Mouse (Mus musculus) forebrain, embryonic 12.5 days (tissue): ENCODE results near the gene Gpr1. TPM values are rescaled to one million over a fixed set of nuclear protein-coding genes. Genes with fewer than 3 reads are reported as not detected.
A peak's percentile ranks its signal among the peaks of the same experiment; 100 is the strongest.
"Not testable (repeated sequence)": the region's sequence is repeated elsewhere in the genome, so short reads cannot be mapped to it uniquely, and the experiment has no call there.

Experiments used
- ATAC-seq: fragments of 200-750 bp; cut with Nextera tagmentation; 2 replicates; pipeline ENCODE4 v1.8.0; 2017; ENCODE audit warnings: moderate TSS enrichment; ENCODE audit not compliant: low FRiP score
- H3K27ac ChIP-seq: fragments of 300-500 bp; sonication (generic); 2 replicates; pipeline ENCODE4 v1.5.1; 2016; ENCODE audit warnings: mild to moderate bottlenecking
- H3K27me3 ChIP-seq: fragments of 300-500 bp; sonication (generic); 2 replicates; pipeline ENCODE4 v1.6.1; 2016; ENCODE audit warnings: mild to moderate bottlenecking
- H3K36me3 ChIP-seq: fragments of 300-500 bp; sonication (generic); replicated peaks from 2 replicates; pipeline ENCODE4 v1.6.1; 2016; ENCODE audit warnings: mild to moderate bottlenecking
- H3K4me1 ChIP-seq: fragments of 300-500 bp; sonication (generic); 2 replicates; pipeline ENCODE4 v1.6.1; 2016
- H3K4me2 ChIP-seq: fragments of 300-500 bp; sonication (generic); 2 replicates; pipeline ENCODE4 v1.6.1; 2016; ENCODE audit warnings: mild to moderate bottlenecking, moderate library complexity
- H3K4me3 ChIP-seq: fragments of 300-500 bp; sonication (generic); replicated peaks from 2 replicates; pipeline ENCODE4 v1.5.1; 2016; ENCODE audit warnings: mild to moderate bottlenecking
- H3K9ac ChIP-seq: fragments of 300-500 bp; sonication (generic); 2 replicates; pipeline ENCODE4 v1.6.1; 2016; ENCODE audit warnings: mild to moderate bottlenecking
- H3K9me3 ChIP-seq: fragments of 300-500 bp; sonication (generic); 2 replicates; pipeline ENCODE4 v1.6.1; 2016
- WGBS: fragments of 180-500 bp; shearing (Covaris S2); methylation state at CpG from one replicate; pipeline ENCODE4 v1.1.7; 2016; 5-methylcytosine and 5-hydroxymethylcytosine counted together
- polyA plus RNA-seq: library from polyadenylated mRNA; unstranded; fragments of >200 nt; fragmentation: Nextera tagmentation; extraction: Ambion mirVana; gene quantifications from 2 replicates; pipeline ENCODE4 v1.2.1, GENCODE M21; 2016

Gpr1 gene
- polyA plus RNA-seq, 1 experiment from 2014 or later: 0.59 TPM

- Histone ChIP-seq H3K4me1 (no peaks in the 10 kb centered on the region), H3K9me3 (no peaks in the 10 kb centered on the region), H3K4me3 (no peak overlapping the region), H3K27me3 (no peaks in the 10 kb centered on the region), H3K27ac (no peak overlapping the region), H3K36me3 (no peaks in the 10 kb centered on the region), H3K9ac (no peak overlapping the region), H3K4me2 (no peak overlapping the region)
- no peak for ATAC-seq
- WGBS: 85% methylated on average over 8 of the region's 8 CpGs
Measured at GRCm38 (mm10) chr1:63190851-63191250, 23.5 kb downstream of the Gpr1 start.

GRCm38 (mm10) chr1:63188536-63188935, 25.8 kb downstream of the Gpr1 start:
- WGBS: 91% methylated on average over 3 of the region's 3 CpGs
- H3K9ac ChIP-seq: no peak overlapping the region
- ATAC-seq: no peak
- H3K27ac ChIP-seq: no peak overlapping the region
- no peaks in the 10 kb centered on the region for H3K36me3 ChIP-seq
- H3K27me3 ChIP-seq: no peaks in the 10 kb centered on the region
- H3K4me1 ChIP-seq: no peaks in the 10 kb centered on the region
- no peaks in the 10 kb centered on the region for H3K9me3 ChIP-seq
- H3K4me2 ChIP-seq: no peak overlapping the region
- H3K4me3 ChIP-seq: no peak overlapping the region

GRCm38 (mm10) chr1:63185430-63185829, 28.9 kb downstream of the Gpr1 start:
- H3K27ac ChIP-seq, H3K9me3 ChIP-seq, H3K4me2 ChIP-seq, H3K36me3 ChIP-seq, ATAC-seq, H3K9ac ChIP-seq, H3K27me3 ChIP-seq, H3K4me1 ChIP-seq, H3K4me3 ChIP-seq: not testable (repeated sequence)
- 96% methylated on average over 6 of the region's 6 CpGs for WGBS

GRCm38 (mm10) chr1:63182636-63183270, 31.6 kb downstream of the Gpr1 start:
- ATAC-seq: no peak
- Histone ChIP-seq H3K4me3 (no peak overlapping the region), H3K27me3 (no peaks in the 10 kb centered on the region), H3K36me3 (peaks cover 25% of the 10 kb centered on the region), H3K9me3 (no peaks in the 10 kb centered on the region), H3K4me2 (no peak overlapping the region), H3K9ac (no peak overlapping the region), H3K27ac (peak overlapping the region; percentile 64; the same call in 1 of the 2 replicates), H3K4me1 (peaks cover 10% of the 10 kb centered on the region)
- WGBS: 62% methylated on average over 10 of the region's 10 CpGs

- no peaks in the 10 kb centered on the region for H3K27me3 ChIP-seq
- no peak overlapping the region for H3K9ac ChIP-seq
- H3K4me1 ChIP-seq: peaks cover 14% of the 10 kb centered on the region
- WGBS: 80% methylated on average over 5 of the region's 5 CpGs
- H3K4me3 ChIP-seq: no peak overlapping the region
- H3K4me2 ChIP-seq: no peak overlapping the region
- H3K27ac ChIP-seq: no peak overlapping the region
- ATAC-seq: no peak
- H3K36me3 ChIP-seq: peaks cover 25% of the 10 kb centered on the region
- H3K9me3 ChIP-seq: no peaks in the 10 kb centered on the region
Measured at GRCm38 (mm10) chr1:63182212-63182611, 32.1 kb downstream of the Gpr1 start.

- H3K4me3 ChIP-seq: no peak overlapping the region
- no peaks in the 10 kb centered on the region for H3K27me3 ChIP-seq
- H3K4me2 ChIP-seq: no peak overlapping the region
- no peaks in the 10 kb centered on the region for H3K9me3 ChIP-seq
- no peak overlapping the region for H3K9ac ChIP-seq
- ATAC-seq: peak; percentile 5; the same call in 1 of the 2 replicates
- H3K27ac ChIP-seq: 0 out of 2 replicates have a peak overlapping the region, but pooled peaks have one; percentile 26
- peaks cover 14% of the 10 kb centered on the region for H3K4me1 ChIP-seq
- 94% methylated on average over 1 of the region's 1 CpGs for WGBS
- peaks cover 25% of the 10 kb centered on the region for H3K36me3 ChIP-seq
Measured at GRCm38 (mm10) chr1:63181480-63181879, 32.9 kb downstream of the Gpr1 start.

- peaks cover 25% of the 10 kb centered on the region for H3K36me3 ChIP-seq
- peak; percentile 85 for ATAC-seq
- H3K9me3 ChIP-seq: no peaks in the 10 kb centered on the region
- H3K27me3 ChIP-seq: no peaks in the 10 kb centered on the region
- H3K27ac ChIP-seq: 0 out of 2 replicates have a peak overlapping the region, but pooled peaks have one; percentile 26
- H3K4me1 ChIP-seq: peaks cover 14% of the 10 kb centered on the region
- no peak overlapping the region for H3K9ac ChIP-seq
- WGBS: 4% methylated on average over 3 of the region's 3 CpGs
- no peak overlapping the region for H3K4me3 ChIP-seq
- no peak overlapping the region for H3K4me2 ChIP-seq
Measured at GRCm38 (mm10) chr1:63181019-63181418, 33.3 kb downstream of the Gpr1 start.

GRCm38 (mm10) chr1:63180575-63180974, 33.8 kb downstream of the Gpr1 start:
- H3K4me2 ChIP-seq, ATAC-seq, H3K27me3 ChIP-seq, H3K9ac ChIP-seq, H3K9me3 ChIP-seq, H3K27ac ChIP-seq, H3K4me3 ChIP-seq: not testable (repeated sequence)
- 67% methylated on average over 4 of the region's 4 CpGs for WGBS
- peaks cover 25% of the 10 kb centered on the region for H3K36me3 ChIP-seq
- peaks cover 18% of the 10 kb centered on the region for H3K4me1 ChIP-seq

- Histone ChIP-seq H3K27ac (no peak overlapping the region), H3K9me3 (no peaks in the 10 kb centered on the region), H3K4me2 (no peak overlapping the region), H3K36me3 (peaks cover 25% of the 10 kb centered on the region), H3K4me3 (no peak overlapping the region), H3K9ac (no peak overlapping the region), H3K4me1 (peaks cover 22% of the 10 kb centered on the region), H3K27me3 (no peaks in the 10 kb centered on the region)
- WGBS: 95% methylated on average over 4 of the region's 4 CpGs
- no peak for ATAC-seq
Measured at GRCm38 (mm10) chr1:63180122-63180521, 34.2 kb downstream of the Gpr1 start.

GRCm38 (mm10) chr1:63178308-63178707, 36.0 kb downstream of the Gpr1 start:
- 85% methylated on average over 3 of the region's 3 CpGs for WGBS
- H3K27me3 ChIP-seq: no peaks in the 10 kb centered on the region
- H3K4me1 ChIP-seq: peaks cover 28% of the 10 kb centered on the region
- peak overlapping the region; percentile 92 for H3K4me3 ChIP-seq
- peak overlapping the region; percentile 84 for H3K4me2 ChIP-seq
- no peaks in the 10 kb centered on the region for H3K9me3 ChIP-seq
- no peak overlapping the region for H3K27ac ChIP-seq
- H3K36me3 ChIP-seq: peaks cover 25% of the 10 kb centered on the region
- ATAC-seq: no peak
- H3K9ac ChIP-seq: peak overlapping the region; percentile 93; the same call in 1 of the 2 replicates

GRCm38 (mm10) chr1:63176604-63177421, 37.5 kb downstream of the Gpr1 start, which contains the start of the genes Eef1b2 and Ndufs1:
Eef1b2 (plus strand) TSS chr1:63176825.
Ndufs1 (minus strand) TSS chr1:63176833.
- Histone ChIP-seq H3K4me3 (peak within 1 kb of the TSS; percentile 92), H3K4me2 (peak within 1 kb of the TSS; percentile 84), H3K9ac (peak within 1 kb of the TSS; percentile 93), H3K27me3 (no peaks in the 10 kb centered on the region), H3K27ac (peak within 1 kb of the TSS; percentile 83), H3K36me3 (peaks cover 27% of the 10 kb centered on the region), H3K9me3 (no peaks in the 10 kb centered on the region), H3K4me1 (peaks cover 28% of the 10 kb centered on the region)
- under 1% methylated on average over 72 of the region's 72 CpGs for WGBS
- ATAC-seq: peak; percentile 86

- Histone ChIP-seq H3K4me3 (peak overlapping the region; percentile 92), H3K36me3 (peaks cover 29% of the 10 kb centered on the region), H3K9ac (peak overlapping the region; percentile 93), H3K4me1 (peaks cover 26% of the 10 kb centered on the region), H3K27me3 (no peaks in the 10 kb centered on the region), H3K9me3 (no peaks in the 10 kb centered on the region), H3K4me2 (peak overlapping the region; percentile 84), H3K27ac (peak overlapping the region; percentile 83)
- ATAC-seq: peak; percentile 39
- WGBS: 0% methylated on average over 14 of the region's 14 CpGs
Measured at GRCm38 (mm10) chr1:63176259-63176603, 38.1 kb downstream of the Gpr1 start.
